Mouse (Mus musculus) retina, adult 2 months (tissue): ENCODE data around the gene Pon3.

Experiments used
- DNase-seq: peaks from one replicate; pipeline ENCODE4 v3.0.0-alpha.2; 2012; ENCODE audit warnings: low read depth, low spot score

Pon3 gene

GRCm38 (mm10) chr6:5179189-5179588 is 76.9 kb downstream of the Pon3 start:
- DNase-seq: no peak

GRCm38 (mm10) chr6:5177967-5178891 is 77.9 kb downstream of the Pon3 start:
- no peak for DNase-seq

GRCm38 (mm10) chr6:5174179-5174812 is 81.8 kb downstream of the Pon3 start:
- DNase-seq: no peak

- DNase-seq: no peak
Measured at GRCm38 (mm10) chr6:5172571-5172970, 83.5 kb downstream of the Pon3 start.

- DNase-seq: no peak
Measured at GRCm38 (mm10) chr6:5171418-5171817, 84.7 kb downstream of the Pon3 start.
